Mouse (Mus musculus): Measurements from ENCODE around the gene Tbc1d22a. TPM values are rescaled to one million over a fixed set of nuclear protein-coding genes. Genes with fewer than 3 reads are reported as not detected.
A peak's percentile ranks its signal among the peaks of the same experiment; 100 is the strongest.

The Tbc1d22a gene
- polyA plus RNA-seq, 1 experiment from 2014 or later = 6.2 TPM

DNA sequence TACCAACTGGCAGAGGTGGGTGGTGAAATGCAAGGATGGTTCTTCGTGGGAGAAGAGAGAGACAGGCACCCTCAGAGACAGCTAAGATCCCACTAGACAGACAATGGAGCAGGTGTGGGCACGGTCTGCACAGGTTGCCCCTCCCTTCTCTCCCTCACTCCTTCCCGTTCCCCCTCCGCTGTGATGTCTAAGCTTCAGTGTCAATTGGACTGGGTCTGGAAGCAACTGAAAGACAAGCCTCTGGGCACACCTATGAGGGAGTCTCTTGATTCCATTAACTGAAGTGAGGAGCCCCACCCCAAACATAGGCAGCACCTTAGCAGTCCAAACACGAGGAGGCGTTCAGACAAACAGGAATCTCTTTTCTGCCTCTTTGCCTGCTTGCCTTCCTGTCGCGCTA is 293.3 kb downstream of the Tbc1d22a start:
- no peak overlapping the region for H3K27ac ChIP-seq (replicated peaks; ENCODE audit: low read depth, low read length)
- 89% methylated on average over 8 of the region's 8 CpGs for WGBS
- no peak overlapping the region for H3K4me2 ChIP-seq (ENCODE audit: low read depth, low read length)
- H3K27me3 ChIP-seq (ENCODE audit: control insufficient read depth, insufficient read depth, low read length) = no peaks in the 10 kb centered on the region
- H3K36me3 ChIP-seq (replicated peaks; ENCODE audit: control insufficient read depth, insufficient read depth, low read depth, low read length) = no peaks in the 10 kb centered on the region
- no peaks in the 10 kb centered on the region for H3K9me3 ChIP-seq (replicated peaks; ENCODE audit: control insufficient read depth, low read length)
- no peaks in the 10 kb centered on the region for H3K4me1 ChIP-seq (ENCODE audit: control insufficient read depth, insufficient read depth, low read length)
- ATAC-seq (replicated peaks; ENCODE audit: insufficient number of reproducible peaks, low FRiP score, low TSS enrichment, low read depth) (no peak), DNase-seq (ENCODE audit: low spot score) (no peak)
- H3K9ac ChIP-seq (replicated peaks; ENCODE audit: low read length) = no peak overlapping the region
- H3K4me3 ChIP-seq (ENCODE audit: low read depth, low read length) = no peak overlapping the region

DNA sequence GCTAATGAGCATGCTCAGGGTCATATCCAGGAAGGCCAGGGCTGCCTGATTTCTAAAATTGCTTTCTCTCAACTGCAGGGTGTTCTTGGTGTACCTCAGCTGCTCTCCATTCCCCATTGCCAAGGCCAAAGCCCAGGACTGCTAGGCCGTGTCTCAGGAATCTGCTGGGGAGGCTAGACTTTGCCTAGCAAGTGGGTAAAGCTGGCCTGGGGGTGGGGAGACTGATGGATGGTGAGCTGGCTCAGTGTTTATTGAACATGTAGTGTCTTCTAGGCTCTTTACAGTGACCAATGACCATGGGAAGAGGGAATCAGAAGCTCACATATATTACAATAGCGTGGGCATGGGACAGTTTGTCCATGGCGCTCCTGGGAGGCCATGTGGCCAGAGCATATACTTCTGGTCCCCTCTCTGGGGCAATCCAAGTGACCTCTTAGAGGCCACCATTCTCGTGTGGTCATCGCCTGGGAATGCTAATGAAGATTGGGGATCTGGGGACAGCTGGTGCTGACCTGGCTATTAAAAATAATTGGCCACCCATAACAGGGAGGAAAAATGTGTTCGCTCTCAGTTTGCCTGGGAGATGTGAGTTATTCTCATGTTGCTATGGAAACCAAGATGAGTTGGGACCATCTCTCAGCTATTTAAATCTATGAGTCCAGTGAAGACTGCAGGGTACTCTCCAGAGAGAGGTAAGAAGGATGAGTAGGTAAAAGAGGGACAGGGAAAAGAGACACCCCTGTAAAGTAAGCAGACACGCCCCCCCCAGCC is 294.3 kb downstream of the Tbc1d22a start:
- H3K27ac ChIP-seq (replicated peaks; ENCODE audit: low read depth, low read length) = no peak overlapping the region
- H3K9ac ChIP-seq (replicated peaks; ENCODE audit: low read length) = no peak overlapping the region
- H3K9me3 ChIP-seq (replicated peaks; ENCODE audit: control insufficient read depth, low read length) = no peaks in the 10 kb centered on the region
- H3K4me3 ChIP-seq (ENCODE audit: low read depth, low read length) = no peak overlapping the region
- H3K27me3 ChIP-seq (ENCODE audit: control insufficient read depth, insufficient read depth, low read length) = no peaks in the 10 kb centered on the region
- DNase-seq (ENCODE audit: low spot score) (no peak), ATAC-seq (replicated peaks; ENCODE audit: insufficient number of reproducible peaks, low FRiP score, low TSS enrichment, low read depth) (no peak)
- H3K4me1 ChIP-seq (ENCODE audit: control insufficient read depth, insufficient read depth, low read length) = no peaks in the 10 kb centered on the region
- no peak overlapping the region for H3K4me2 ChIP-seq (ENCODE audit: low read depth, low read length)
- H3K36me3 ChIP-seq (replicated peaks; ENCODE audit: control insufficient read depth, insufficient read depth, low read depth, low read length) = no peaks in the 10 kb centered on the region
- WGBS = 68% methylated on average over 7 of the region's 7 CpGs

DNA sequence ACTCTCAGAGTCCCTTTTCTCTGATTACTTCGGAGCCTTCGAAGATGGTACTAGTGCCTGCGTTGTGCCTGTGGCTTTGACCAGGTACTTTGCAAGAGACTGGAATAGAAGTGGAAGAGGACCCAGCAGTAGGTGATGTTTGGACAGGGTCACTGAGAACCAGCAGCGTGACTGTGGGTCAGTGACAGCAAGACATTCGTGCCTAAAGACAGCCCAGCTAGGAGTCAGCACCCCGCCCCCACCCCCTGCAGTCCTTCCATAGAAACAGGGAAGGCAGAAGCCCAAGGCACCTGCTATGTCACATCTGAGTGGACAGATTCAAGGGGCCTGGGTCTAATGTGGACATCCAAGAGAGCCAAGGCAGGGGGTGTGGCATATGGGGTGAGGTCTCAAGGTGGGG is 295.3 kb downstream of the Tbc1d22a start:
- Histone ChIP-seq H3K4me2 (ENCODE audit: low read depth, low read length) (no peak overlapping the region), H3K9ac (replicated peaks; ENCODE audit: low read length) (no peak overlapping the region), H3K27me3 (ENCODE audit: control insufficient read depth, insufficient read depth, low read length) (no peaks in the 10 kb centered on the region), H3K27ac (replicated peaks; ENCODE audit: low read depth, low read length) (no peak overlapping the region), H3K4me1 (ENCODE audit: control insufficient read depth, insufficient read depth, low read length) (no peaks in the 10 kb centered on the region), H3K36me3 (replicated peaks; ENCODE audit: control insufficient read depth, insufficient read depth, low read depth, low read length) (no peaks in the 10 kb centered on the region), H3K4me3 (ENCODE audit: low read depth, low read length) (no peak overlapping the region), H3K9me3 (replicated peaks; ENCODE audit: control insufficient read depth, low read length) (no peaks in the 10 kb centered on the region)
- DNase-seq (ENCODE audit: low spot score) (no peak), ATAC-seq (replicated peaks; ENCODE audit: insufficient number of reproducible peaks, low FRiP score, low TSS enrichment, low read depth) (no peak)
- 76% methylated on average over 6 of the region's 6 CpGs for WGBS

DNA sequence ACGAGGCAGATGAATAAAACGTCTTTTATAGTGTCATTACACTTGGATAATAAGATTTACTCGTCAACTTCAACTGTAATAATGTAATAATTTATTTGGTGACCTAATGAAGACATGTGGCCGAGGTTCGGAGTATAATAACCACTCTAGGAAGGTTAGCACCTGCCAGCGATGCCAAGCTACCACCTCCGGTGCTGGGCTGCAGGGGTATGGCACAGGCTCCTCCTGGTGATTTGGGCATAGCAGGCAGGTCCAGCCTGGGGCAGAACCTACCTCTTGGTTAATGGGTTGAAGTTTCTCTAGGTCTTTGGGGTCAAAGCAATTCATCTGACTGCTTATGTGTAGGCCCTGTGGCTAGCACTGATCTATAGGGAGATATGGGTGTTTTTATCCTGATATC is 296.9 kb downstream of the Tbc1d22a start:
- H3K27ac ChIP-seq (replicated peaks; ENCODE audit: low read depth, low read length) = no peak overlapping the region
- H3K27me3 ChIP-seq (ENCODE audit: control insufficient read depth, insufficient read depth, low read length) = no peaks in the 10 kb centered on the region
- DNase-seq (ENCODE audit: low spot score) (no peak), ATAC-seq (replicated peaks; ENCODE audit: insufficient number of reproducible peaks, low FRiP score, low TSS enrichment, low read depth) (no peak)
- no peak overlapping the region for H3K4me3 ChIP-seq (ENCODE audit: low read depth, low read length)
- no peaks in the 10 kb centered on the region for H3K36me3 ChIP-seq (replicated peaks; ENCODE audit: control insufficient read depth, insufficient read depth, low read depth, low read length)
- H3K9me3 ChIP-seq (replicated peaks; ENCODE audit: control insufficient read depth, low read length) = no peaks in the 10 kb centered on the region
- WGBS = 90% methylated on average over 7 of the region's 7 CpGs
- H3K4me2 ChIP-seq (ENCODE audit: low read depth, low read length) = no peak overlapping the region
- no peaks in the 10 kb centered on the region for H3K4me1 ChIP-seq (ENCODE audit: control insufficient read depth, insufficient read depth, low read length)
- no peak overlapping the region for H3K9ac ChIP-seq (replicated peaks; ENCODE audit: low read length)

DNA sequence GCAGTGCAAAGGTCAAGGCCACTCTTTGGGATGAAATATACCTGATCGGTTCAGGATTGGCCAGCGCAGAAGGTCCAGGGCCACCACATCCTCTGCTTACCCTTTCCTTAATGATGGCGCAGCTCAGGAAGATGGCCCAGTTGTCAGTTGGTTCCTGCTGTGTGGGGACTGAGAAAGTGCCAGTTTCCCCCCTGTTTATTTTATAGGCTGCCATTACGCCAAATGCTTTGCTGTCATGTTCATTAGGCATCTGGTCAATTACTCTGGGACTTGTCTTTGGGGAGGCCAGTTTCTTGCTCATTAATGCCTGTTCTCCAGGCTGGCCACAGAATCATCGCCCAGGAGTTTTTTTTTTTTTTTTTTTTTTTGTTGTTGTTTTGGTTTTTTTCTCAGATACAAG is 299.1 kb downstream of the Tbc1d22a start:
- H3K4me2 ChIP-seq (ENCODE audit: low read depth, low read length) = no peak overlapping the region
- H3K9ac ChIP-seq (replicated peaks; ENCODE audit: low read length) = no peak overlapping the region
- ATAC-seq (replicated peaks; ENCODE audit: insufficient number of reproducible peaks, low FRiP score, low TSS enrichment, low read depth) = no peak
- no peak overlapping the region for H3K4me3 ChIP-seq (ENCODE audit: low read depth, low read length)
- 85% methylated on average over 5 of the region's 5 CpGs for WGBS
- DNase-seq (ENCODE audit: low spot score) = no peak
- H3K4me1 ChIP-seq (ENCODE audit: control insufficient read depth, insufficient read depth, low read length) = no peaks in the 10 kb centered on the region
- H3K9me3 ChIP-seq (replicated peaks; ENCODE audit: control insufficient read depth, low read length) = no peaks in the 10 kb centered on the region
- no peaks in the 10 kb centered on the region for H3K27me3 ChIP-seq (ENCODE audit: control insufficient read depth, insufficient read depth, low read length)
- H3K36me3 ChIP-seq (replicated peaks; ENCODE audit: control insufficient read depth, insufficient read depth, low read depth, low read length) = no peaks in the 10 kb centered on the region
- no peak overlapping the region for H3K27ac ChIP-seq (replicated peaks; ENCODE audit: low read depth, low read length)

DNA sequence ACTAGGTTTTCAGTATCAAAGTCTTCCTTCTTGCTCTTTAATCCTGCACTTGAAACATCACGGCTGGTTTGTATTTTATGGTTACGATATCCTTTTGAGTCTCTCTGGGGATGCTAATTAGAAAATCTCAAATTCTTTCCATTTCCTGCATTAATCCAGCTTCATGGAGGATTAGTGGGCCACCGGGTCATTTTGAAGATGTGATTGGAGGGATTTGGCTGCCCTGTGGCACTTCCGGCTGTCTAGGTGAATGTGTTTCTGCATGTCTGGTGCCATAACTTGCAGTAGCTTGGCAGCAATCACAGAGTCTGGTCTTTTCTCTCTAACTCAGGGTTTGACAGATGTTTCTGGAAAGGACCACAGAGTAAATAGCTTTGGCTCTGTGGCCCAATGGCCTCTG is 305.9 kb downstream of the Tbc1d22a start:
- Histone ChIP-seq H3K4me3 (ENCODE audit: low read depth, low read length) (no peak overlapping the region), H3K4me2 (ENCODE audit: low read depth, low read length) (no peak overlapping the region), H3K9ac (replicated peaks; ENCODE audit: low read length) (no peak overlapping the region), H3K9me3 (replicated peaks; ENCODE audit: control insufficient read depth, low read length) (no peaks in the 10 kb centered on the region), H3K27ac (replicated peaks; ENCODE audit: low read depth, low read length) (no peak overlapping the region), H3K27me3 (ENCODE audit: control insufficient read depth, insufficient read depth, low read length) (no peaks in the 10 kb centered on the region), H3K36me3 (replicated peaks; ENCODE audit: control insufficient read depth, insufficient read depth, low read depth, low read length) (no peaks in the 10 kb centered on the region), H3K4me1 (ENCODE audit: control insufficient read depth, insufficient read depth, low read length) (no peaks in the 10 kb centered on the region)
- ATAC-seq (replicated peaks; ENCODE audit: insufficient number of reproducible peaks, low FRiP score, low TSS enrichment, low read depth) (no peak), DNase-seq (ENCODE audit: low spot score) (peak; percentile 60)
- WGBS = 56% methylated on average over 4 of the region's 4 CpGs

DNA sequence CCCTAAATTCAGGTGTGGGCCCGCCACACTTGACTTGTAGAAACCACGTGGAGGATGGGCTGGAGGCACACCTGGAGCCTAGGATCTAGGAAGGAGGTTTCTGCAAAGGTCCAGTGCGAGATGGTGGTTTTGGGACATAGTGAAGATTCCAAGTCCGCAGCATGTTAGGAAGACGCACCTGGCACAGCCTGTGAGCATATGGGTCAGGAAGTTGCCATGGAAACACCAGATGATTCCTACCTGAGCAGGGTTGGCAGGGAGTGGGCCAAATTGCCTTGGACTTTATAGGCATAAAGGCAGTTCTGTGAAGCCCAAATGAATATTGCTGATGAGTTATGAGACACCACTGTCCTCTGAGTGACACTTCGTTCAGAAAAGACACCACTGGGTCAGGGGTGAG is 321.1 kb downstream of the Tbc1d22a start:
- H3K9ac ChIP-seq (replicated peaks; ENCODE audit: low read length) = no peak overlapping the region
- H3K36me3 ChIP-seq (replicated peaks; ENCODE audit: control insufficient read depth, insufficient read depth, low read depth, low read length) = no peaks in the 10 kb centered on the region
- 82% methylated on average over 6 of the region's 6 CpGs for WGBS
- no peak overlapping the region for H3K27ac ChIP-seq (replicated peaks; ENCODE audit: low read depth, low read length)
- ATAC-seq (replicated peaks; ENCODE audit: insufficient number of reproducible peaks, low FRiP score, low TSS enrichment, low read depth) (no peak), DNase-seq (ENCODE audit: low spot score) (no peak)
- H3K9me3 ChIP-seq (replicated peaks; ENCODE audit: control insufficient read depth, low read length) = no peaks in the 10 kb centered on the region
- no peaks in the 10 kb centered on the region for H3K27me3 ChIP-seq (ENCODE audit: control insufficient read depth, insufficient read depth, low read length)
- H3K4me2 ChIP-seq (ENCODE audit: low read depth, low read length) = no peak overlapping the region
- no peak overlapping the region for H3K4me3 ChIP-seq (ENCODE audit: low read depth, low read length)
- H3K4me1 ChIP-seq (ENCODE audit: control insufficient read depth, insufficient read depth, low read length) = no peaks in the 10 kb centered on the region

DNA sequence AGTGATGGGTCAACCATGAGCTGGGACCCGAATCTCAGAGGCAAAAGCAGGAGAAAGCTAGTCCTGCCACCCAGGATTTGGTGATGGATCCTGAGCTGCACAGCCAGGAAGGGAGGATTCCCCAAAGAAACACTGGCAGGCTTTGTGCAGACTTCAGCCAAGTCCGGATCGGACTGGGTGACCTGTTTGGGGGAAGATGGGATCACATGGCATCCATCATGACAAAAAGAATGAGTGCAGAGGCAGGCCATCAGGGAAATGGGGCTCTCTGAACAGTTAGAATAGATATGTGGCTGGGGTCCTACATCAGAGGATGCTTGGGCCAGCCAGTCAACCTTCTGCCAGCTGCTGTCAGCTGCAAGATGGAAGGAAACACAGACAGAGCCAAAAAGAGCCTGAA is 328.1 kb downstream of the Tbc1d22a start:
- Histone ChIP-seq H3K9me3 (replicated peaks; ENCODE audit: control insufficient read depth, low read length) (no peaks in the 10 kb centered on the region), H3K27ac (replicated peaks; ENCODE audit: low read depth, low read length) (no peak overlapping the region), H3K36me3 (replicated peaks; ENCODE audit: control insufficient read depth, insufficient read depth, low read depth, low read length) (no peaks in the 10 kb centered on the region), H3K4me3 (ENCODE audit: low read depth, low read length) (no peak overlapping the region), H3K9ac (replicated peaks; ENCODE audit: low read length) (no peak overlapping the region), H3K4me2 (ENCODE audit: low read depth, low read length) (no peak overlapping the region), H3K4me1 (ENCODE audit: control insufficient read depth, insufficient read depth, low read length) (no peaks in the 10 kb centered on the region), H3K27me3 (ENCODE audit: control insufficient read depth, insufficient read depth, low read length) (no peaks in the 10 kb centered on the region)
- WGBS = 79% methylated on average over 3 of the region's 3 CpGs
- DNase-seq (ENCODE audit: low spot score) (no peak), ATAC-seq (replicated peaks; ENCODE audit: insufficient number of reproducible peaks, low FRiP score, low TSS enrichment, low read depth) (no peak)
